16 mouse cellular contexts compared by ENCODE assay signal in genomic region chr2:141879711-141880110, GRCm38 (mm10).
A peak's percentile ranks its signal among the peaks of the same experiment; 100 is the strongest.
DNase-seq lines count a peak whose midpoint lies in the region; ATAC-seq and TF ChIP-seq lines count a peak whose summit lies in the region.
"Had no signal": no experiment of that assay in that cellular context is flagged by ENCODE, and none has a peak within 500 bp of the region (broad histone marks: within the 10 kb centered on the region; RNA-seq: fewer than 3 reads in every experiment).

No protein-coding gene starts in this region.

- no peak overlapping the region for H3K27ac ChIP-seq in lung, embryonic 14.5 days (ENCODE audit: low read depth)
- H3K27ac ChIP-seq in embryonic facial prominence, embryonic 11.5 days (replicated peaks; ENCODE audit: low read depth, low read length) = no peak overlapping the region
- H3K27ac ChIP-seq in embryonic facial prominence, embryonic 15.5 days (replicated peaks) = no peak overlapping the region; the same call in 1 of the 2 replicates
- 0 out of 2 replicates have a peak overlapping the region, but pooled peaks have one; percentile 2 for H3K27ac ChIP-seq in neural tube, embryonic 15.5 days (replicated peaks)
- H3K27ac ChIP-seq in hindbrain, embryonic 12.5 days = no peak overlapping the region
- H3K27ac ChIP-seq: hindbrain, postnatal 0 days; liver, embryonic 15.5 days had no signal

- peak; percentile 18 for DNase-seq in lung, embryonic 14.5 days
- DNase-seq in lung, postnatal 25 days (ENCODE audit: low spot score) = no peak
- peak; percentile 81 for DNase-seq in embryonic facial prominence, embryonic 11.5 days (ENCODE audit: low spot score)
- no peak for DNase-seq in Muller cell, postnatal 12 days (ENCODE audit: inconsistent ontology term)
- DNase-seq: adrenal gland, postnatal 36 days; cerebellum, adult 8-10 months; heart, postnatal 4 days; kidney, adult 8-10 months; kidney, postnatal 4 days; lung, postnatal 10 days had no signal

- H3K4me1 ChIP-seq in lung, embryonic 14.5 days (ENCODE audit: insufficient read depth) = 0 out of 2 replicates have a peak, but pooled peaks cover 4% of the 10 kb centered on the region
- H3K4me1 ChIP-seq in embryonic facial prominence, embryonic 11.5 days (ENCODE audit: control insufficient read depth, insufficient read depth, low read length) = no peaks in the 10 kb centered on the region; the same call in 1 of the 2 replicates
- H3K4me1 ChIP-seq in embryonic facial prominence, embryonic 15.5 days = peaks cover 9% of the 10 kb centered on the region; the same call in 1 of the 2 replicates
- peaks cover 12% of the 10 kb centered on the region for H3K4me1 ChIP-seq in neural tube, embryonic 15.5 days
- no peaks in the 10 kb centered on the region for H3K4me1 ChIP-seq in hindbrain, embryonic 12.5 days
- H3K4me1 ChIP-seq: liver, embryonic 15.5 days; megakaryocyte, embryonic 14.5 days had no signal

- H3K4me2 ChIP-seq in lung, embryonic 14.5 days = no peak overlapping the region
- no peak overlapping the region for H3K4me2 ChIP-seq in embryonic facial prominence, embryonic 11.5 days (ENCODE audit: low read depth, low read length)
- peak overlapping the region; percentile 21; the same call in 1 of the 2 replicates for H3K4me2 ChIP-seq in embryonic facial prominence, embryonic 15.5 days (replicated peaks)
- no peak overlapping the region for H3K4me2 ChIP-seq in neural tube, embryonic 15.5 days
- H3K4me2 ChIP-seq in hindbrain, embryonic 12.5 days (replicated peaks) = no peak overlapping the region
- H3K4me2 ChIP-seq: liver, embryonic 15.5 days had no signal

- H3K9ac ChIP-seq in lung, embryonic 14.5 days = no peak overlapping the region
- H3K9ac ChIP-seq in embryonic facial prominence, embryonic 11.5 days (replicated peaks; ENCODE audit: low read length) = no peak overlapping the region
- no peak overlapping the region for H3K9ac ChIP-seq in embryonic facial prominence, embryonic 15.5 days
- no peak overlapping the region for H3K9ac ChIP-seq in neural tube, embryonic 15.5 days (replicated peaks)
- no peak overlapping the region for H3K9ac ChIP-seq in hindbrain, embryonic 12.5 days
- H3K9ac ChIP-seq: liver, embryonic 15.5 days had no signal

- no peaks in the 10 kb centered on the region for H3K36me3 ChIP-seq in lung, embryonic 14.5 days (ENCODE audit: insufficient read depth)
- no peaks in the 10 kb centered on the region for H3K36me3 ChIP-seq in embryonic facial prominence, embryonic 11.5 days (replicated peaks; ENCODE audit: control insufficient read depth, insufficient read depth, low read depth, low read length)
- H3K36me3 ChIP-seq in embryonic facial prominence, embryonic 15.5 days = no peaks in the 10 kb centered on the region
- H3K36me3 ChIP-seq in neural tube, embryonic 15.5 days = no peaks in the 10 kb centered on the region
- H3K36me3 ChIP-seq in hindbrain, embryonic 12.5 days = no peaks in the 10 kb centered on the region
- H3K36me3 ChIP-seq: liver, embryonic 15.5 days had no signal

- H3K4me3 ChIP-seq in lung, embryonic 14.5 days (ENCODE audit: low read depth, low read length) = no peak overlapping the region
- no peak overlapping the region for H3K4me3 ChIP-seq in embryonic facial prominence, embryonic 11.5 days (ENCODE audit: low read depth, low read length)
- no peak overlapping the region for H3K4me3 ChIP-seq in embryonic facial prominence, embryonic 15.5 days (replicated peaks)
- no peak overlapping the region for H3K4me3 ChIP-seq in neural tube, embryonic 15.5 days (replicated peaks)
- no peak overlapping the region for H3K4me3 ChIP-seq in hindbrain, embryonic 12.5 days
- H3K4me3 ChIP-seq: liver, embryonic 15.5 days; megakaryocyte, embryonic 14.5 days had no signal

- no peaks in the 10 kb centered on the region for H3K9me3 ChIP-seq in lung, embryonic 14.5 days (ENCODE audit: low read depth, low read length)
- H3K9me3 ChIP-seq in embryonic facial prominence, embryonic 11.5 days (replicated peaks; ENCODE audit: control insufficient read depth, low read length) = no peaks in the 10 kb centered on the region
- no peaks in the 10 kb centered on the region for H3K9me3 ChIP-seq in embryonic facial prominence, embryonic 15.5 days (replicated peaks)
- no peaks in the 10 kb centered on the region for H3K9me3 ChIP-seq in neural tube, embryonic 15.5 days (replicated peaks)
- H3K9me3 ChIP-seq in hindbrain, embryonic 12.5 days (replicated peaks) = no peaks in the 10 kb centered on the region
- H3K9me3 ChIP-seq: liver, embryonic 15.5 days had no signal

- no peak for TF ChIP-seq CTCF in lung, embryonic 14.5 days (IDR thresholded peaks at IDR 0.05; ENCODE audit: low read depth)

- 39% methylated on average over 9 of the region's 9 CpGs for WGBS in lung, embryonic 14.5 days
- WGBS in embryonic facial prominence, embryonic 11.5 days = 28% methylated on average over 9 of the region's 9 CpGs
- WGBS in embryonic facial prominence, embryonic 15.5 days = 27% methylated on average over 9 of the region's 9 CpGs
- WGBS in neural tube, embryonic 15.5 days = 56% methylated on average over 9 of the region's 9 CpGs
- 62% methylated on average over 9 of the region's 9 CpGs for WGBS in hindbrain, embryonic 12.5 days

- ATAC-seq in lung, embryonic 14.5 days (ENCODE audit: insufficient read depth) = no peak
- ATAC-seq in embryonic facial prominence, embryonic 11.5 days (replicated peaks; ENCODE audit: insufficient number of reproducible peaks, low FRiP score, low TSS enrichment, low read depth) = no peak
- ATAC-seq in embryonic facial prominence, embryonic 15.5 days (ENCODE audit: insufficient number of reproducible peaks, low FRiP score, low TSS enrichment, low read depth) = no peak
- no peak for ATAC-seq in neural tube, embryonic 15.5 days (ENCODE audit: low FRiP score)
- no peak for ATAC-seq in hindbrain, embryonic 12.5 days (ENCODE audit: low FRiP score)
- ATAC-seq: hindbrain, postnatal 0 days had no signal

- H3K27me3 ChIP-seq in lung, embryonic 14.5 days (ENCODE audit: insufficient read depth, low read length) = no peaks in the 10 kb centered on the region
- H3K27me3 ChIP-seq in embryonic facial prominence, embryonic 11.5 days (ENCODE audit: control insufficient read depth, insufficient read depth, low read length) = no peaks in the 10 kb centered on the region
- no peaks in the 10 kb centered on the region for H3K27me3 ChIP-seq in embryonic facial prominence, embryonic 15.5 days
- H3K27me3 ChIP-seq in neural tube, embryonic 15.5 days (replicated peaks) = no peaks in the 10 kb centered on the region
- no peaks in the 10 kb centered on the region for H3K27me3 ChIP-seq in hindbrain, embryonic 12.5 days
- H3K27me3 ChIP-seq: liver, embryonic 15.5 days; megakaryocyte, embryonic 14.5 days had no signal

Comparison
In these comparisons a context has a peak if more than half of its experiments do, and no peak if none do; other contexts are left out.
1. DNase-seq: peak in lung, embryonic 14.5 days (single experiment) and embryonic facial prominence, embryonic 11.5 days (single experiment); none in lung, postnatal 25 days (single experiment) and Muller cell, postnatal 12 days (single experiment).